Mouse (Mus musculus): ENCODE results near the gene Olfr586. TPM values are rescaled to one million over a fixed set of nuclear protein-coding genes. Genes with fewer than 3 reads are reported as not detected.

Olfr586 gene
- not detected in 2 replicates for total RNA-seq (2014; rRNA removed)
- not detected in 2 replicates for polyA plus RNA-seq (2015; fragmentation: Nextera tagmentation; extraction: Ambion mirVana)

- no peak for TF ChIP-seq CTCF (IDR thresholded peaks at IDR 0.05; ENCODE audit: low read depth)
- H3K4me2 ChIP-seq (ENCODE audit: low read depth, low read length), result no peak within 1 kb of the TSS
- no peaks in the 10 kb centered on the region for H3K4me1 ChIP-seq (ENCODE audit: insufficient read depth, low read length)
- H3K9ac ChIP-seq (replicated peaks; ENCODE audit: low read length), result no peak within 1 kb of the TSS
- no peaks in the 10 kb centered on the region for H3K36me3 ChIP-seq (ENCODE audit: insufficient read depth, low read length)
- no peak for DNase-seq (ENCODE audit: low spot score)
- ATAC-seq, result no peak
- no peaks in the 10 kb centered on the region for H3K9me3 ChIP-seq (ENCODE audit: low read length)
- no peaks in the 10 kb centered on the region for H3K27me3 ChIP-seq (ENCODE audit: insufficient read depth, low read length)
- H3K27ac ChIP-seq, result no peak within 1 kb of the TSS
- 91% methylated on average over 3 of the region's 3 CpGs for WGBS
- H3K4me3 ChIP-seq (ENCODE audit: low read length), result no peak within 1 kb of the TSS
These were observed at the start of gene Olfr586 for GRCm38 (mm10) chr7:103125538-103125937. Olfr586 (minus strand) TSS chr7:103125638.

GRCm38 (mm10) chr7:103169697-103170096, 44.3 kb upstream of the Olfr586 start:
- DNase-seq (ENCODE audit: low spot score) (no peak), ATAC-seq (no peak)
- Histone ChIP-seq H3K36me3 (ENCODE audit: insufficient read depth, low read length) (no peaks in the 10 kb centered on the region), H3K4me1 (ENCODE audit: insufficient read depth, low read length) (no peaks in the 10 kb centered on the region), H3K27ac (no peak overlapping the region), H3K4me2 (ENCODE audit: low read depth, low read length) (no peak overlapping the region), H3K27me3 (ENCODE audit: insufficient read depth, low read length) (no peaks in the 10 kb centered on the region), H3K4me3 (ENCODE audit: low read length) (no peak overlapping the region), H3K9ac (replicated peaks; ENCODE audit: low read length) (no peak overlapping the region), H3K9me3 (ENCODE audit: low read length) (no peaks in the 10 kb centered on the region)
- 79% methylated on average over 5 of the region's 5 CpGs for WGBS
- TF ChIP-seq CTCF (IDR thresholded peaks at IDR 0.05; ENCODE audit: low read depth), result no peak

GRCm38 (mm10) chr7:103156256-103156655, 30.8 kb upstream of the Olfr586 start, which contains the start of gene Olfr589:
Olfr589 (minus strand) TSS chr7:103156356.
- Histone ChIP-seq H3K9me3 (ENCODE audit: low read length) (no peaks in the 10 kb centered on the region), H3K27me3 (ENCODE audit: insufficient read depth, low read length) (no peaks in the 10 kb centered on the region), H3K4me1 (ENCODE audit: insufficient read depth, low read length) (no peaks in the 10 kb centered on the region), H3K36me3 (ENCODE audit: insufficient read depth, low read length) (no peaks in the 10 kb centered on the region), H3K9ac (replicated peaks; ENCODE audit: low read length) (no peak within 1 kb of the TSS), H3K4me3 (ENCODE audit: low read length) (no peak within 1 kb of the TSS), H3K4me2 (ENCODE audit: low read depth, low read length) (no peak within 1 kb of the TSS), H3K27ac (no peak within 1 kb of the TSS)
- WGBS, result 64% methylated on average over 2 of the region's 2 CpGs
- DNase-seq (ENCODE audit: low spot score) (no peak), ATAC-seq (no peak)
- no peak for TF ChIP-seq CTCF (IDR thresholded peaks at IDR 0.05; ENCODE audit: low read depth)

GRCm38 (mm10) chr7:103140579-103140978, 15.1 kb upstream of the Olfr586 start, which contains the start of gene Olfr588-ps1:
Olfr588-ps1 (plus strand) TSS chr7:103140879.
- DNase-seq (ENCODE audit: low spot score), result no peak
- WGBS, result 83% methylated on average over 1 of the region's 1 CpGs

GRCm38 (mm10) chr7:103119406-103119805, 6.0 kb downstream of the Olfr586 start:
- ATAC-seq, result no peak
- Histone ChIP-seq H3K4me3 (ENCODE audit: low read length) (no peak overlapping the region), H3K27ac (no peak overlapping the region), H3K36me3 (ENCODE audit: insufficient read depth, low read length) (no peaks in the 10 kb centered on the region), H3K9me3 (ENCODE audit: low read length) (no peaks in the 10 kb centered on the region), H3K9ac (replicated peaks; ENCODE audit: low read length) (no peak overlapping the region), H3K27me3 (ENCODE audit: insufficient read depth, low read length) (no peaks in the 10 kb centered on the region), H3K4me2 (ENCODE audit: low read depth, low read length) (no peak overlapping the region), H3K4me1 (ENCODE audit: insufficient read depth, low read length) (no peaks in the 10 kb centered on the region)
- WGBS, result 51% methylated on average over 3 of the region's 3 CpGs
- TF ChIP-seq CTCF (IDR thresholded peaks at IDR 0.05; ENCODE audit: low read depth), result peak; percentile 54
- DNase-seq (ENCODE audit: low spot score), result peak; percentile 33

More at GRCm38 (mm10) chr7:103140579-103140978, 15.1 kb upstream of the Olfr586 start, which contains the start of gene Olfr588-ps1:
- no peaks in the 10 kb centered on the region for H3K27me3 ChIP-seq (ENCODE audit: insufficient read depth, low read length)
- no peak within 1 kb of the TSS for H3K4me2 ChIP-seq (ENCODE audit: low read depth, low read length)
- no peak within 1 kb of the TSS for H3K9ac ChIP-seq (replicated peaks; ENCODE audit: low read length)
- no peak for TF ChIP-seq CTCF (IDR thresholded peaks at IDR 0.05; ENCODE audit: low read depth)
- ATAC-seq, result no peak
- no peaks in the 10 kb centered on the region for H3K4me1 ChIP-seq (ENCODE audit: insufficient read depth, low read length)
- H3K4me3 ChIP-seq (ENCODE audit: low read length), result no peak within 1 kb of the TSS
- H3K27ac ChIP-seq, result no peak within 1 kb of the TSS
- H3K36me3 ChIP-seq (ENCODE audit: insufficient read depth, low read length), result no peaks in the 10 kb centered on the region
- H3K9me3 ChIP-seq (ENCODE audit: low read length), result no peaks in the 10 kb centered on the region

GRCm38 (mm10) chr7:103097420-103097819, 28.0 kb downstream of the Olfr586 start, which contains the start of gene Olfr585:
Olfr585 (plus strand) TSS chr7:103097720.
- ATAC-seq, result no peak
- H3K27me3 ChIP-seq (ENCODE audit: insufficient read depth, low read length), result no peaks in the 10 kb centered on the region
- DNase-seq (ENCODE audit: low spot score), result no peak
- H3K9me3 ChIP-seq (ENCODE audit: low read length), result no peaks in the 10 kb centered on the region
- H3K4me2 ChIP-seq (ENCODE audit: low read depth, low read length), result no peak within 1 kb of the TSS
- TF ChIP-seq CTCF (IDR thresholded peaks at IDR 0.05; ENCODE audit: low read depth), result no peak
- WGBS, result 90% methylated on average over 1 of the region's 1 CpGs
- no peaks in the 10 kb centered on the region for H3K36me3 ChIP-seq (ENCODE audit: insufficient read depth, low read length)
- no peak within 1 kb of the TSS for H3K9ac ChIP-seq (replicated peaks; ENCODE audit: low read length)
- H3K27ac ChIP-seq, result no peak within 1 kb of the TSS
- H3K4me1 ChIP-seq (ENCODE audit: insufficient read depth, low read length), result no peaks in the 10 kb centered on the region
- no peak within 1 kb of the TSS for H3K4me3 ChIP-seq (ENCODE audit: low read length)

GRCm38 (mm10) chr7:103081585-103081984, 43.9 kb downstream of the Olfr586 start, which contains the start of gene Olfr584:
Olfr584 (plus strand) TSS chr7:103081885.
- H3K9ac ChIP-seq (replicated peaks; ENCODE audit: low read length), result no peak within 1 kb of the TSS
- H3K9me3 ChIP-seq (ENCODE audit: low read length), result no peaks in the 10 kb centered on the region
- ATAC-seq (no peak), DNase-seq (ENCODE audit: low spot score) (no peak)
- no peaks in the 10 kb centered on the region for H3K36me3 ChIP-seq (ENCODE audit: insufficient read depth, low read length)
- H3K27ac ChIP-seq, result no peak within 1 kb of the TSS
- 82% methylated on average over 1 of the region's 1 CpGs for WGBS
- no peak within 1 kb of the TSS for H3K4me3 ChIP-seq (ENCODE audit: low read length)
- no peak for TF ChIP-seq CTCF (IDR thresholded peaks at IDR 0.05; ENCODE audit: low read depth)
- no peak within 1 kb of the TSS for H3K4me2 ChIP-seq (ENCODE audit: low read depth, low read length)
- no peaks in the 10 kb centered on the region for H3K4me1 ChIP-seq (ENCODE audit: insufficient read depth, low read length)
- no peaks in the 10 kb centered on the region for H3K27me3 ChIP-seq (ENCODE audit: insufficient read depth, low read length)

Other genes with a start within 250 kb of the Olfr586 start
- not detected in 2 replicates for gene Olfr568, start 248.5 kb downstream of the Olfr586 start, total RNA-seq (2014; rRNA removed)
- not detected in 2 replicates for gene Olfr568, start 248.5 kb downstream of the Olfr586 start, polyA plus RNA-seq (2015; fragmentation: Nextera tagmentation; extraction: Ambion mirVana)
- gene Olfr569, start 234.8 kb downstream of the Olfr586 start, total RNA-seq (2014; rRNA removed), result not detected in 2 replicates
- gene Olfr569, start 234.8 kb downstream of the Olfr586 start, polyA plus RNA-seq (2015; fragmentation: Nextera tagmentation; extraction: Ambion mirVana), result not detected in 2 replicates
- not detected in 2 replicates for gene Olfr570, start 231.1 kb downstream of the Olfr586 start, total RNA-seq (2014; rRNA removed)
- gene Olfr570, start 231.1 kb downstream of the Olfr586 start, polyA plus RNA-seq (2015; fragmentation: Nextera tagmentation; extraction: Ambion mirVana), result not detected in 2 replicates
- not detected in 2 replicates for gene Olfr571, start 208.1 kb downstream of the Olfr586 start, total RNA-seq (2014; rRNA removed)
- gene Olfr571, start 208.1 kb downstream of the Olfr586 start, polyA plus RNA-seq (2015; fragmentation: Nextera tagmentation; extraction: Ambion mirVana), result not detected in 2 replicates
- not detected in 2 replicates for gene Olfr572, start 201.2 kb downstream of the Olfr586 start, total RNA-seq (2014; rRNA removed)
- gene Olfr572, start 201.2 kb downstream of the Olfr586 start, polyA plus RNA-seq (2015; fragmentation: Nextera tagmentation; extraction: Ambion mirVana), result not detected in 2 replicates
- not detected in 2 replicates for gene Olfr573-ps1, start 183.1 kb downstream of the Olfr586 start, total RNA-seq (2014; rRNA removed)
- not detected in 2 replicates for gene Olfr573-ps1, start 183.1 kb downstream of the Olfr586 start, polyA plus RNA-seq (2015; fragmentation: Nextera tagmentation; extraction: Ambion mirVana)
- gene Olfr574, start 177.2 kb downstream of the Olfr586 start, total RNA-seq (2014; rRNA removed), result not detected in 2 replicates
- gene Olfr574, start 177.2 kb downstream of the Olfr586 start, polyA plus RNA-seq (2015; fragmentation: Nextera tagmentation; extraction: Ambion mirVana), result not detected in 2 replicates
- gene Olfr575, start 166.9 kb downstream of the Olfr586 start, total RNA-seq (2014; rRNA removed), result not detected in 2 replicates
- gene Olfr575, start 166.9 kb downstream of the Olfr586 start, polyA plus RNA-seq (2015; fragmentation: Nextera tagmentation; extraction: Ambion mirVana), result not detected in 2 replicates
- not detected in 2 replicates for gene Olfr576, start 163.0 kb downstream of the Olfr586 start, total RNA-seq (2014; rRNA removed)
- gene Olfr576, start 163.0 kb downstream of the Olfr586 start, polyA plus RNA-seq (2015; fragmentation: Nextera tagmentation; extraction: Ambion mirVana), result not detected in 2 replicates
- not detected in 2 replicates for gene Olfr577, start 149.7 kb downstream of the Olfr586 start, total RNA-seq (2014; rRNA removed)
- not detected in 2 replicates for gene Olfr577, start 149.7 kb downstream of the Olfr586 start, polyA plus RNA-seq (2015; fragmentation: Nextera tagmentation; extraction: Ambion mirVana)
- gene Olfr578, start 136.3 kb downstream of the Olfr586 start, total RNA-seq (2014; rRNA removed), result not detected in 2 replicates
- not detected in 2 replicates for gene Olfr578, start 136.3 kb downstream of the Olfr586 start, polyA plus RNA-seq (2015; fragmentation: Nextera tagmentation; extraction: Ambion mirVana)
- gene Olfr582, start 87.6 kb downstream of the Olfr586 start, total RNA-seq (2014; rRNA removed), result not detected in 2 replicates
- not detected in 2 replicates for gene Olfr582, start 87.6 kb downstream of the Olfr586 start, polyA plus RNA-seq (2015; fragmentation: Nextera tagmentation; extraction: Ambion mirVana)
- not detected in 2 replicates for gene Olfr583, start 74.3 kb downstream of the Olfr586 start, total RNA-seq (2014; rRNA removed)
- not detected in 2 replicates for gene Olfr583, start 74.3 kb downstream of the Olfr586 start, polyA plus RNA-seq (2015; fragmentation: Nextera tagmentation; extraction: Ambion mirVana)
- gene Olfr584, start 43.8 kb downstream of the Olfr586 start, total RNA-seq (2014; rRNA removed), result not detected in 2 replicates
- gene Olfr584, start 43.8 kb downstream of the Olfr586 start, polyA plus RNA-seq (2015; fragmentation: Nextera tagmentation; extraction: Ambion mirVana), result not detected in 2 replicates
- gene Olfr585, start 27.9 kb downstream of the Olfr586 start, total RNA-seq (2014; rRNA removed), result not detected in 2 replicates
- gene Olfr585, start 27.9 kb downstream of the Olfr586 start, polyA plus RNA-seq (2015; fragmentation: Nextera tagmentation; extraction: Ambion mirVana), result not detected in 2 replicates
- gene Olfr588-ps1, start 15.2 kb upstream of the Olfr586 start, total RNA-seq (2014; rRNA removed), result not detected in 2 replicates
- gene Olfr588-ps1, start 15.2 kb upstream of the Olfr586 start, polyA plus RNA-seq (2015; fragmentation: Nextera tagmentation; extraction: Ambion mirVana), result not detected in 2 replicates
- not detected in 2 replicates for gene Olfr589, start 30.7 kb upstream of the Olfr586 start, total RNA-seq (2014; rRNA removed)
- not detected in 2 replicates for gene Olfr589, start 30.7 kb upstream of the Olfr586 start, polyA plus RNA-seq (2015; fragmentation: Nextera tagmentation; extraction: Ambion mirVana)
- gene Olfr591, start 52.7 kb upstream of the Olfr586 start, total RNA-seq (2014; rRNA removed), result not detected in 2 replicates
- gene Olfr591, start 52.7 kb upstream of the Olfr586 start, polyA plus RNA-seq (2015; fragmentation: Nextera tagmentation; extraction: Ambion mirVana), result not detected in 2 replicates
- gene Olfr592, start 59.2 kb upstream of the Olfr586 start, total RNA-seq (2014; rRNA removed), result not detected in 2 replicates
- not detected in 2 replicates for gene Olfr592, start 59.2 kb upstream of the Olfr586 start, polyA plus RNA-seq (2015; fragmentation: Nextera tagmentation; extraction: Ambion mirVana)
- gene Olfr593, start 86.2 kb upstream of the Olfr586 start, total RNA-seq (2014; rRNA removed), result not detected in 2 replicates
- gene Olfr593, start 86.2 kb upstream of the Olfr586 start, polyA plus RNA-seq (2015; fragmentation: Nextera tagmentation; extraction: Ambion mirVana), result not detected in 2 replicates
- gene Olfr594, start 91.4 kb upstream of the Olfr586 start, total RNA-seq (2014; rRNA removed), result not detected in 2 replicates
- gene Olfr594, start 91.4 kb upstream of the Olfr586 start, polyA plus RNA-seq (2015; fragmentation: Nextera tagmentation; extraction: Ambion mirVana), result not detected in 2 replicates
- gene Usp17ld, start 126.9 kb upstream of the Olfr586 start, total RNA-seq (2014; rRNA removed), result not detected in 2 replicates
- not detected in 2 replicates for gene Usp17ld, start 126.9 kb upstream of the Olfr586 start, polyA plus RNA-seq (2015; fragmentation: Nextera tagmentation; extraction: Ambion mirVana)
- not detected in 2 replicates for gene Olfr596, start 180.0 kb upstream of the Olfr586 start, total RNA-seq (2014; rRNA removed)
- gene Olfr596, start 180.0 kb upstream of the Olfr586 start, polyA plus RNA-seq (2015; fragmentation: Nextera tagmentation; extraction: Ambion mirVana), result not detected in 2 replicates
- not detected in 2 replicates for gene Olfr597, start 190.7 kb upstream of the Olfr586 start, total RNA-seq (2014; rRNA removed)
- not detected in 2 replicates for gene Olfr597, start 190.7 kb upstream of the Olfr586 start, polyA plus RNA-seq (2015; fragmentation: Nextera tagmentation; extraction: Ambion mirVana)
- gene Olfr598, start 197.9 kb upstream of the Olfr586 start, total RNA-seq (2014; rRNA removed), result not detected in 2 replicates
- gene Olfr598, start 197.9 kb upstream of the Olfr586 start, polyA plus RNA-seq (2015; fragmentation: Nextera tagmentation; extraction: Ambion mirVana), result not detected in 2 replicates
- gene Olfr599, start 210.3 kb upstream of the Olfr586 start, total RNA-seq (2014; rRNA removed), result not detected in 2 replicates
- gene Olfr599, start 210.3 kb upstream of the Olfr586 start, polyA plus RNA-seq (2015; fragmentation: Nextera tagmentation; extraction: Ambion mirVana), result not detected in 2 replicates
- gene Olfr600, start 224.0 kb upstream of the Olfr586 start, total RNA-seq (2014; rRNA removed), result not detected in 2 replicates
- gene Olfr600, start 224.0 kb upstream of the Olfr586 start, polyA plus RNA-seq (2015; fragmentation: Nextera tagmentation; extraction: Ambion mirVana), result not detected in 2 replicates
- gene Olfr601, start 237.0 kb upstream of the Olfr586 start, total RNA-seq (2014; rRNA removed), result not detected in 2 replicates
- gene Olfr601, start 237.0 kb upstream of the Olfr586 start, polyA plus RNA-seq (2015; fragmentation: Nextera tagmentation; extraction: Ambion mirVana), result not detected in 2 replicates

All from hindbrain, postnatal 0 days (tissue).